ENCODE assay signal across 10 mouse cellular contexts in the genomic region with DNA sequence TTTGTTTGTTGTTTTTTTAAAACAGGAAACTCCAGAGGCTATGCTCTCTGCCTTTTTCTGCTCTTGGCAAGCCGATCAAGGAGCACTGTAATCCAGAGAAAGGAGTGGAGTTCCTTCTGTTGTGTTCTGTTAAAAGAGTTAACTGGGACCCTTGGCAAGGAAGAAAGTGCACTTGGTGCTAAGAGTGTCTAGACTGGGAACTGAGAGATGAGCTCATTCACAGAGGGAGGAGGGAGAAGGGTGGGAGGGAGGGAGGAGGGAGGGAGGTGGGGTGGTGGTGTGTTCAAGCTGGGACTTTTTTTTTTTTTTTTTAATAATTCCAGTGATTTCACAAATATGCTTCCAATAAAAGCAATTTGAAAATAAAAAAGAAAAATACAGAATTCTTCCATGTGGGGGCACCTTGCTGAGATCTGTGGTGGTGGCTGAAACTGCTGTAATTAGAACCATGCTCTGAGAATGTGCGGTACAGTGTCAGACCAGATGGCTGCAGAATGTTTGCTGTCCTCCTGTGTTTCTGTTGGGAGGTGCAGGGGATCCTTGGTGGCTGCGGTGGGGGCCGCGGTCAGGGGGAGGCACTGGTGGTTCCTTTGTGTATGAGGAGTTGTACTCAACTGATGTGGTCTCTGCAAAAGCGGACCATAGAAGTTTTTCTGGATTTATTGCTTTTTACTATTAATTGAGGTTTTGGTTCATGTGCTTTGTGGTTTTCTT. TPM values are rescaled to one million over a fixed set of nuclear protein-coding genes. Genes with fewer than 3 reads are reported as not detected.
DNase-seq lines count a peak whose midpoint lies in the region; TF ChIP-seq lines count a peak whose summit lies in the region.
"Had no signal": no experiment of that assay in that cellular context is flagged by ENCODE, and none has a peak within 500 bp of the region (broad histone marks: within the 10 kb centered on the region; RNA-seq: fewer than 3 reads in every experiment).

No protein-coding gene starts in this region.

- no peaks in the 10 kb centered on the region for H3K4me1 ChIP-seq in embryonic fibroblast, embryonic 13.5 days (ENCODE audit: control insufficient read depth, insufficient read depth, low read length)

- TF ChIP-seq POLR2A in embryonic fibroblast, embryonic 13.5 days (IDR thresholded peaks at IDR 0.05; ENCODE audit: low read depth, low read length) = no peak

- H3K27ac ChIP-seq in layer of hippocampus, adult 2 months = no peak overlapping the region
- H3K27ac ChIP-seq in embryonic fibroblast, embryonic 13.5 days (ENCODE audit: insufficient read depth, low read length) = 0 out of 2 replicates have a peak overlapping the region, but pooled peaks have one; percentile 8
- H3K27ac ChIP-seq: lung, embryonic 15.5 days had no signal

- peak; percentile 50 for TF ChIP-seq CTCF in layer of hippocampus, adult 2 months (conservative IDR thresholded peaks at IDR 0.05)
- no peak for TF ChIP-seq CTCF in embryonic fibroblast, embryonic 13.5 days (IDR thresholded peaks at IDR 0.05; ENCODE audit: borderline replicate concordance, insufficient read depth, low read length)

- H3K4me3 ChIP-seq in layer of hippocampus, adult 2 months = no peak overlapping the region
- no peak overlapping the region for H3K4me3 ChIP-seq in embryonic fibroblast, embryonic 13.5 days (ENCODE audit: insufficient read depth, low read length)
- H3K4me3 ChIP-seq: lung, embryonic 15.5 days had no signal

- DNase-seq in layer of hippocampus, adult 2 months (ENCODE audit: low spot score in 2 of 2) = peak in 1 of 2 experiments; percentile 24
- DNase-seq in layer of hippocampus, adult 9-11 months = no peak
- DNase-seq in cerebellum, postnatal 36 days = peak; percentile 23 to 26
- DNase-seq in mesoderm, embryonic 11.5 days (ENCODE audit: low read depth, low spot score) = peak; percentile 38
- no peak for DNase-seq in ovary, postnatal 36 days (ENCODE audit: low spot score)
- no peak for DNase-seq in spleen, postnatal 14 days (ENCODE audit: low spot score in 2 of 2)
- DNase-seq: adrenal gland, postnatal 36 days; heart, postnatal 4 days had no signal

RNA-seq across cellular contexts. Expression of gene Fmnl2, which starts 43.8 kb away (rescaled TPM):
- 10 to 100 TPM; 42.4 to 44.0 TPM for total RNA-seq in layer of hippocampus, adult 2 months (2021)
- 34.0 and 63.0 TPM in 2 replicates for polyA plus RNA-seq in embryonic fibroblast, embryonic 13.5 days (2011; ENCODE audit: insufficient read length, low read depth, missing spikeins)

Comparison
In these comparisons a context has a peak if more than half of its experiments do, and no peak if none do; other contexts are left out.
1. DNase-seq: peak in cerebellum, postnatal 36 days (2 of 2) and mesoderm, embryonic 11.5 days (single experiment); none in layer of hippocampus, adult 9-11 months (single experiment), ovary, postnatal 36 days (single experiment) and spleen, postnatal 14 days (0 of 2).